Mouse (Mus musculus): ENCODE data around the gene Gm9857. TPM values are rescaled to one million over a fixed set of nuclear protein-coding genes. Genes with fewer than 3 reads are reported as not detected.

Gene Gm9857
- polyA plus RNA-seq, 1 experiment from 2014 or later: not detected

- 0 out of 2 replicates have a peak, but pooled peaks have one; percentile 38 for ATAC-seq
- Histone ChIP-seq H3K27me3 (no peaks in the 10 kb centered on the region), H3K9me3 (replicated peaks) (no peaks in the 10 kb centered on the region), H3K9ac (no peak overlapping the region), H3K4me3 (no peak overlapping the region), H3K4me2 (no peak overlapping the region), H3K36me3 (ENCODE audit: poor library complexity, severe bottlenecking) (peaks cover 40% of the 10 kb centered on the region), H3K4me1 (no peaks in the 10 kb centered on the region), H3K27ac (no peak overlapping the region)
- 95% methylated on average over 4 of the region's 4 CpGs for WGBS
Observed at GRCm38 (mm10) chr3:108898640-108899039, 41.6 kb downstream of the Gm9857 start.

GRCm38 (mm10) chr3:108892914-108893313 lies 47.3 kb downstream of the Gm9857 start:
- no peak overlapping the region for H3K4me2 ChIP-seq
- ATAC-seq: no peak
- H3K9me3 ChIP-seq (replicated peaks): no peaks in the 10 kb centered on the region
- no peak overlapping the region for H3K9ac ChIP-seq
- H3K4me3 ChIP-seq: no peak overlapping the region
- 85% methylated on average over 4 of the region's 4 CpGs for WGBS
- H3K27ac ChIP-seq: no peak overlapping the region
- no peaks in the 10 kb centered on the region for H3K36me3 ChIP-seq (ENCODE audit: poor library complexity, severe bottlenecking)
- no peaks in the 10 kb centered on the region for H3K4me1 ChIP-seq
- H3K27me3 ChIP-seq: no peaks in the 10 kb centered on the region

GRCm38 (mm10) chr3:108892080-108892479 lies 48.2 kb downstream of the Gm9857 start:
- Histone ChIP-seq H3K27me3 (no peaks in the 10 kb centered on the region), H3K4me1 (no peaks in the 10 kb centered on the region), H3K9me3 (replicated peaks) (no peaks in the 10 kb centered on the region), H3K36me3 (ENCODE audit: poor library complexity, severe bottlenecking) (no peaks in the 10 kb centered on the region), H3K4me2 (no peak overlapping the region), H3K27ac (no peak overlapping the region), H3K9ac (no peak overlapping the region), H3K4me3 (no peak overlapping the region)
- WGBS: 91% methylated on average over 1 of the region's 1 CpGs
- no peak for ATAC-seq

Other genes with a start within 250 kb of the Gm9857 start
- 64.6 and 69.6 TPM in 2 replicates for gene Gpsm2, start 218.1 kb downstream of the Gm9857 start, polyA plus RNA-seq (2015; fragmentation: Nextera tagmentation; extraction: Ambion mirVana)
- not detected in 2 replicates for gene Aknad1, start 200.8 kb downstream of the Gm9857 start, polyA plus RNA-seq (2015; fragmentation: Nextera tagmentation; extraction: Ambion mirVana)
- 16.0 and 17.1 TPM in 2 replicates for gene Stxbp3, start 99.9 kb downstream of the Gm9857 start, polyA plus RNA-seq (2015; fragmentation: Nextera tagmentation; extraction: Ambion mirVana)
- not detected in 2 replicates for gene Fndc7, start 50.4 kb downstream of the Gm9857 start, polyA plus RNA-seq (2015; fragmentation: Nextera tagmentation; extraction: Ambion mirVana)
- gene Prpf38b, start 28.7 kb downstream of the Gm9857 start, polyA plus RNA-seq (2015; fragmentation: Nextera tagmentation; extraction: Ambion mirVana): 74.3 and 74.9 TPM in 2 replicates
- gene Henmt1, start 572 bp downstream of the Gm9857 start, polyA plus RNA-seq (2015; fragmentation: Nextera tagmentation; extraction: Ambion mirVana): 0.56 and 0.73 TPM in 2 replicates
- gene Fam102b, start 87.2 kb upstream of the Gm9857 start, polyA plus RNA-seq (2015; fragmentation: Nextera tagmentation; extraction: Ambion mirVana): 6.3 and 6.7 TPM in 2 replicates
- gene Slc25a54, start 140.0 kb upstream of the Gm9857 start, polyA plus RNA-seq (2015; fragmentation: Nextera tagmentation; extraction: Ambion mirVana): not detected in 2 replicates
- 7.7 and 9.2 TPM in 2 replicates for gene Slc25a24, start 182.7 kb upstream of the Gm9857 start, polyA plus RNA-seq (2015; fragmentation: Nextera tagmentation; extraction: Ambion mirVana)